Mouse (Mus musculus): ENCODE measurements around the gene Csf2. TPM values are rescaled to one million over a fixed set of nuclear protein-coding genes. Genes with fewer than 3 reads are reported as not detected.

Csf2 gene
- total RNA-seq, 2 experiments from 2014 or later, result not detected

- intact Hi-C loops (cut with DNase I; ENCODE audit: low total_unique reads), result no loop called here
- DNase-seq, result no peak
Measured at GRCm38 (mm10) chr11:54201287-54201773, 48.1 kb downstream of the Csf2 start.

Other genes starting within 250 kb of the Csf2 start
- gene Slc22a4, start 221.6 kb downstream of the Csf2 start, total RNA-seq (2021), result 1 to 10 TPM in 1 of 2 experiments, under 1 TPM in 1; 0.89 to 1.4 TPM
- 10 to 100 TPM; 15.6 to 18.8 TPM for gene Pdlim4, start 180.7 kb downstream of the Csf2 start, total RNA-seq (2021)
- 10 to 100 TPM; 19.9 to 21.2 TPM for gene P4ha2, start 149.6 kb downstream of the Csf2 start, total RNA-seq (2021)
- not detected for gene Il3, start 17.6 kb upstream of the Csf2 start, total RNA-seq (2021)
- gene Acsl6, start 54.1 kb upstream of the Csf2 start, total RNA-seq (2021), result 10 to 100 TPM; 17.5 to 22.5 TPM
- not detected for gene Meikin, start 121.0 kb upstream of the Csf2 start, total RNA-seq (2021)
- gene Fnip1, start 188.5 kb upstream of the Csf2 start, total RNA-seq (2021), result 10 to 100 TPM; 17.6 to 20.0 TPM